Comparison of ENCODE assay signal across 22 mouse cellular contexts in the genomic region with DNA sequence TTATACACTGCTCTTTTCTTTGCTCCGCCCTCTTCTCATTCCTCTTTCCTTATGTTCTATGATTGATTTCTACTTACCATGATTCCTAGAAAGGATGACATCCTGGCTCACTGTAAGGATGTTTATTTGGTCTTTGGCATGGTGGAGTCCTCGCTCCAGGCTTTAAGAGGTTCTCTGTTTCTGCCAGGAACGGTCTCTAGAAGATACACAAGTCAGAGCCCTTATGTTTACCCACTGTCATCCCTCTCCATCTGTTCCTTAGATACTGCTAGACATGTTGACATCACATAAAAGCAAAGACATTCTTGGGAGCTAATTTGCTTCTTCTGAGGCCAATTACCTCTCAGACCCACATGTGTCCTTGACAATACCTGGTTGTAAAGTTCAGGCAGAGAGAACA.
DNase-seq lines count a peak whose midpoint lies in the region; ATAC-seq and TF ChIP-seq lines count a peak whose summit lies in the region.
"Had no signal": no experiment of that assay in that cellular context is flagged by ENCODE, and none has a peak within 500 bp of the region (broad histone marks: within the 10 kb centered on the region; RNA-seq: fewer than 3 reads in every experiment).

No protein-coding gene starts in this region.

- TF ChIP-seq POLR2A in brain, embryonic 14.5 days (IDR thresholded peaks at IDR 0.05; ENCODE audit: borderline replicate concordance, extremely low read depth, insufficient read depth, insufficient read length, poor library complexity, severe bottlenecking): no peak

- no peak overlapping the region for H3K4me3 ChIP-seq in forebrain, embryonic 16.5 days (replicated peaks; ENCODE audit: low read length)
- H3K4me3 ChIP-seq in forebrain, embryonic 12.5 days (replicated peaks): no peak overlapping the region
- H3K4me3 ChIP-seq: embryonic facial prominence, embryonic 13.5 days; embryonic facial prominence, embryonic 15.5 days; erythroblast, embryonic 14.5 days had no signal

- H3K9ac ChIP-seq in forebrain, embryonic 16.5 days (replicated peaks; ENCODE audit: low read depth, low read length): no peak overlapping the region
- H3K9ac ChIP-seq in forebrain, embryonic 12.5 days: no peak overlapping the region
- H3K9ac ChIP-seq: embryonic facial prominence, embryonic 13.5 days; embryonic facial prominence, embryonic 15.5 days had no signal

- TF ChIP-seq CTCF in brain, embryonic 14.5 days (IDR thresholded peaks at IDR 0.05; ENCODE audit: borderline replicate concordance, extremely low read depth, insufficient read depth, insufficient read length): no peak

- 70% methylated on average over 3 of the region's 3 CpGs for WGBS in forebrain, embryonic 16.5 days
- 76% methylated on average over 3 of the region's 3 CpGs for WGBS in forebrain, embryonic 12.5 days

- H3K9me3 ChIP-seq in forebrain, embryonic 16.5 days (ENCODE audit: control insufficient read depth, low read length): no peaks in the 10 kb centered on the region
- no peaks in the 10 kb centered on the region for H3K9me3 ChIP-seq in forebrain, embryonic 12.5 days
- H3K9me3 ChIP-seq: embryonic facial prominence, embryonic 13.5 days; embryonic facial prominence, embryonic 15.5 days; G1E had no signal

- H3K4me2 ChIP-seq in forebrain, embryonic 16.5 days (ENCODE audit: low read length): no peak overlapping the region
- H3K4me2 ChIP-seq in forebrain, embryonic 12.5 days: no peak overlapping the region
- H3K4me2 ChIP-seq: embryonic facial prominence, embryonic 13.5 days; embryonic facial prominence, embryonic 15.5 days had no signal

- no peaks in the 10 kb centered on the region for H3K27me3 ChIP-seq in forebrain, embryonic 16.5 days (replicated peaks; ENCODE audit: control insufficient read depth, insufficient read depth, low read length)
- H3K27me3 ChIP-seq in forebrain, embryonic 12.5 days: no peaks in the 10 kb centered on the region
- H3K27me3 ChIP-seq: CH12.LX; embryonic facial prominence, embryonic 13.5 days; embryonic facial prominence, embryonic 15.5 days had no signal

- ATAC-seq in forebrain, embryonic 16.5 days: peak; percentile 62
- ATAC-seq in forebrain, embryonic 12.5 days (ENCODE audit: low FRiP score): no peak
- ATAC-seq: activated CD4-positive, CD25-positive, alpha-beta regulatory T cell, adult 4 months; CD4-positive, CD25-positive, alpha-beta regulatory T cell, adult 4 months; Patski had no signal

- H3K4me1 ChIP-seq in forebrain, embryonic 16.5 days (replicated peaks; ENCODE audit: control insufficient read depth, insufficient read depth, low read length): no peaks in the 10 kb centered on the region
- H3K4me1 ChIP-seq in forebrain, embryonic 12.5 days: no peaks in the 10 kb centered on the region
- H3K4me1 ChIP-seq: embryonic facial prominence, embryonic 13.5 days; embryonic facial prominence, embryonic 15.5 days had no signal

- no peak overlapping the region for H3K27ac ChIP-seq in forebrain, embryonic 16.5 days (ENCODE audit: low read length)
- no peak overlapping the region for H3K27ac ChIP-seq in forebrain, embryonic 12.5 days
- H3K27ac ChIP-seq: embryonic facial prominence, embryonic 13.5 days; embryonic facial prominence, embryonic 15.5 days had no signal

- peak; percentile 2 to 3 for DNase-seq in cerebellum, postnatal 10 days
- DNase-seq in cerebellum, adult 18-20 months: no peak
- peak; percentile 59 for DNase-seq in brain, embryonic 14.5 days (ENCODE audit: low read depth)
- DNase-seq: adrenal gland, adult 8-10 months; adrenal gland, postnatal 14 days; adrenal gland, postnatal 36 days; B cell, adult 2 months; cerebellum, adult 11 months; cerebellum, adult 2 months; cerebellum, adult 9-10 months; cerebellum, postnatal 36 days; embryo, embryonic 11 days had no signal

- no peaks in the 10 kb centered on the region for H3K36me3 ChIP-seq in forebrain, embryonic 16.5 days (ENCODE audit: control insufficient read depth, insufficient read depth)
- H3K36me3 ChIP-seq in forebrain, embryonic 12.5 days (replicated peaks): no peaks in the 10 kb centered on the region
- H3K36me3 ChIP-seq: embryonic facial prominence, embryonic 13.5 days; embryonic facial prominence, embryonic 15.5 days; G1E had no signal

Comparison
In these comparisons a context has a peak if more than half of its experiments do, and no peak if none do; other contexts are left out.
1. DNase-seq: peak in cerebellum, postnatal 10 days (2 of 2) and brain, embryonic 14.5 days (single experiment); none in cerebellum, adult 18-20 months (0 of 2).